Mouse (Mus musculus) bone marrow, adult 2 months (tissue): ENCODE results near the gene Nceh1.

Experiments used
- CTCF ChIP-seq: fragments of 200-500 bp; IDR thresholded peaks from 2 replicates; pipeline ENCODE4 v1.5.1; 2011; ENCODE audit warnings: low read length, control low read depth; ENCODE audit not compliant: control insufficient read depth, insufficient read depth
- POLR2A ChIP-seq: fragments of 200-500 bp; IDR thresholded peaks from 2 replicates; pipeline ENCODE4 v1.6.1; 2011; ENCODE audit warnings: low read depth, mild to moderate bottlenecking, control low read depth, low read length, borderline replicate concordance; ENCODE audit not compliant: control insufficient read depth

DNA sequence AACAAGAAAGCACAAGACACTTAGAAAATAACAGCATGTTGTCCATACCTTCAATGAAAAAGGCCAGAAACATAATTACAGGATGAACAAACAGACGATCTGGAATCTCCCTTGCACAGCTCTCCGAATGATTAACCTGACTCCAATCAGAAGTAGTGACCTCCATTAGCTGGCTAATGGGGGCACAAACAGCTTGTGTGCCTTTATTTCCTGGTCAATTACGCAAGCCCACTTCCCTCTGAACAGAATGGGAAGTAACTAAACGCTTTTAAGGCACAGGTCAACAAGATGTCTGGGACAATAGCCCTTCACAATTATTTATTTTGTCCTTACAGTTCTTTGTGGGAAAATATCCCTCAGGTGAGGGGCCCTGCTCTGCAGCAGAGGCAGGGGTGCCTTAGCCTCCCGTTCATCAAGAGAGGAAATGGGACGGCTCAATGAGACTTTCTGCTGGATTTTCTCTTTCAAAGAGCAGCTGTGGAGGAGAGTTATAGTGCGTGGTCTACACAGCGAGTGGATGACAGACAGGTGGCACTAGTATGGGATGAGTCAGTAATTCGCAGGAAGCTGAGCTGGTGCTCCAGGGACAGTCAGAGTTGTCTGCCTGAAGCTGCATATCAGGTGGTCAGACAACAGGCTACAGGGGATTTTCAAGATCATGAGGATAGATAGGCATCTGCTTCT, 119.7 kb downstream of the Nceh1 start:
- TF ChIP-seq CTCF (no peak), POLR2A (no peak)
